Mouse (Mus musculus) CH12.LX (cell line): ENCODE results near the gene Pitpna. TPM values are rescaled to one million over a fixed set of nuclear protein-coding genes. Genes with fewer than 3 reads are reported as not detected.
A peak's percentile ranks its signal among the peaks of the same experiment; 100 is the strongest.
"Not testable (repeated sequence)": the region's sequence is repeated elsewhere in the genome, so short reads cannot be mapped to it uniquely, and the experiment has no call there.

Experiments used
- DNase-seq: peaks from one replicate; pipeline ENCODE4 v3.0.0-alpha.2; 2013; ENCODE audit errors: extremely low read depth
- H3K27ac ChIP-seq: 2 replicates; pipeline ENCODE4 v1.5.1; 2012; ENCODE audit warnings: low read depth, mild to moderate bottlenecking, control low read depth, moderate library complexity; ENCODE audit not compliant: insufficient read depth
- H3K27me3 ChIP-seq: replicated peaks from 2 replicates; pipeline ENCODE3; 2012; ENCODE audit warnings: inconsistent platforms
- H3K36me3 ChIP-seq, 2 experiments: replicated peaks in 1 of 2; 2 replicates each; pipeline versions ENCODE3 to v1.6.1; 2012; ENCODE audit warnings: inconsistent platforms in 1 of 2, low read length in 1 of 2, mild to moderate bottlenecking in 1 of 2, mixed read lengths in 1 of 2, moderate library complexity in 1 of 2; ENCODE audit not compliant: control insufficient read depth in 1 of 2, insufficient read depth in 1 of 2
- H3K4me1 ChIP-seq, 2 experiments: 2 replicates each; pipeline ENCODE4 v1.6.1; 2012; ENCODE audit warnings: inconsistent platforms in 1 of 2, moderate library complexity in 1 of 2; ENCODE audit not compliant: insufficient read depth in 2 of 2, control insufficient read depth in 1 of 2
- H3K4me2 ChIP-seq: 2 replicates; pipeline ENCODE4 v1.6.1; 2012; ENCODE audit warnings: low read depth, mild to moderate bottlenecking, control low read depth; ENCODE audit not compliant: poor library complexity, insufficient read depth, severe bottlenecking
- H3K4me3 ChIP-seq, 3 experiments: fragments of 150-350 bp in 1 of 3; sonication (generic) in 1 of 3; replicated peaks in 1 of 3; 2 replicates each; pipeline versions ENCODE3 to v1.5.1; 2011 to 2012; ENCODE audit warnings: low read depth in 2 of 3, low read length in 2 of 3, mild to moderate bottlenecking in 2 of 3, moderate library complexity in 2 of 3, control low read depth in 1 of 3, improper control_type of control experiment in 1 of 3, inconsistent platforms in 1 of 3, mixed read lengths in 1 of 3; ENCODE audit not compliant: poor library complexity in 1 of 3
- H3K79me2 ChIP-seq: replicated peaks from 2 replicates; pipeline ENCODE4 v1.6.1; 2012; ENCODE audit warnings: mild to moderate bottlenecking, moderate library complexity; ENCODE audit not compliant: control insufficient read depth, poor library complexity, insufficient read depth, severe bottlenecking; ENCODE audit errors: extremely low read depth
- H3K9ac ChIP-seq: 2 replicates; pipeline ENCODE4 v1.6.1; 2012; ENCODE audit warnings: low read depth, mild to moderate bottlenecking, control low read depth, moderate library complexity; ENCODE audit not compliant: insufficient read depth
- H3K9me3 ChIP-seq: replicated peaks from 2 replicates; pipeline ENCODE3; 2012; ENCODE audit warnings: low read length, inconsistent platforms, mixed read lengths
- CTCF ChIP-seq, 2 experiments: IDR thresholded peaks in 1 of 2; conservative IDR thresholded peaks in 1 of 2; 2 replicates each; pipeline ENCODE4 v1.5.1; 2011 to 2012; ENCODE audit warnings: low read depth in 2 of 2, low read length in 2 of 2, improper control_type of control experiment in 1 of 2, inconsistent platforms in 1 of 2, mild to moderate bottlenecking in 1 of 2, moderate library complexity in 1 of 2
- E2F4 ChIP-seq: IDR thresholded peaks from 2 replicates; pipeline ENCODE4 v1.6.1; 2011; ENCODE audit warnings: low read depth, low read length, improper control_type of control experiment; ENCODE audit not compliant: insufficient replicate concordance
- IRF4 ChIP-seq: IDR thresholded peaks from 2 replicates; pipeline ENCODE4 v1.6.1; 2014; ENCODE audit warnings: low read depth, mild to moderate bottlenecking, inconsistent platforms, low read length, improper control_type of control experiment
- JUN ChIP-seq: IDR thresholded peaks from 2 replicates; pipeline ENCODE4 v1.6.1; 2011; ENCODE audit warnings: low read depth, mild to moderate bottlenecking, low read length, improper control_type of control experiment, moderate library complexity; ENCODE audit not compliant: insufficient read depth
- MEF2A ChIP-seq: IDR thresholded peaks from 2 replicates; pipeline ENCODE4 v1.6.1; 2014; ENCODE audit warnings: low read depth, mild to moderate bottlenecking, inconsistent platforms, low read length, improper control_type of control experiment, borderline replicate concordance
- NELFE ChIP-seq: IDR thresholded peaks from 2 replicates; pipeline ENCODE4 v1.6.1; 2011; ENCODE audit warnings: low read depth, low read length, improper control_type of control experiment
- RAD21 ChIP-seq: IDR thresholded peaks from 2 replicates; pipeline ENCODE4 v1.6.1; 2011; ENCODE audit warnings: low read depth, mild to moderate bottlenecking, low read length, improper control_type of control experiment, moderate library complexity
- SIN3A ChIP-seq: IDR thresholded peaks from 2 replicates; pipeline ENCODE4 v1.6.1; 2012; ENCODE audit warnings: low read length, improper control_type of control experiment, inconsistent platforms
- TCF12 ChIP-seq: IDR thresholded peaks from 2 replicates; pipeline ENCODE4 v1.6.1; 2014; ENCODE audit warnings: low read depth, mild to moderate bottlenecking, inconsistent platforms, low read length, improper control_type of control experiment
- ZC3H11A ChIP-seq: IDR thresholded peaks from 2 replicates; pipeline ENCODE4 v1.6.1; 2012; ENCODE audit warnings: low read depth, mild to moderate bottlenecking, inconsistent platforms, low read length, improper control_type of control experiment
- ZKSCAN1 ChIP-seq: IDR thresholded peaks from 2 replicates; pipeline ENCODE4 v1.6.1; 2012; ENCODE audit warnings: low read depth, inconsistent platforms, low read length, improper control_type of control experiment, borderline replicate concordance
- ZNF384 ChIP-seq: IDR thresholded peaks from 2 replicates; pipeline ENCODE4 v1.6.1; 2012; ENCODE audit warnings: low read depth, low read length, improper control_type of control experiment, inconsistent platforms
- dilution Hi-C: fragments of 300-500 bp; cut with MboI; formaldehyde crosslinking; loops from 2 replicates; pipeline ENCODE4 v1.14.3; 2020; ENCODE audit warnings: low sequenced_read_pairs; ENCODE audit not compliant: extremely low pct_unique_long_range_greater_than_20kb, extremely low pct_ligation_motif_present
- in situ Hi-C: fragments of 300-500 bp; cut with MboI; formaldehyde crosslinking; loops from 3 replicates; pipeline ENCODE4 v1.14.3; 2019; ENCODE audit warnings: low sequenced_read_pairs, low pct_ligation_motif_present, low pct_unique_long_range_greater_than_20kb, mixed read lengths
- polyA plus RNA-seq: library from polyadenylated mRNA; unstranded; fragments of >175 nt; gene quantifications from 2 replicates; pipeline ENCODE4 v1.2.1, GENCODE M21; 2012; ENCODE audit warnings: low read depth; ENCODE audit not compliant: insufficient read length
- total RNA-seq, 2 experiments: library from RNA; depleted of rRNA; stranded (reverse); fragments of 300-350 nt in 1 of 2; fragments of >200 nt in 1 of 2; gene quantifications; 2 replicates each; pipeline ENCODE4 v1.2.3; 2012 to 2014

Pitpna gene
- total and polyA plus RNA-seq, 3 experiments: 61.8 to 243 (median 80.7) TPM

- Histone ChIP-seq H3K4me2 (no peak overlapping the region), H3K36me3 (peaks cover 0 to 20% of the 10 kb centered on the region in 2 experiments), H3K4me1 (peaks cover 27 to 49% of the 10 kb centered on the region in 2 experiments), H3K9me3 (no peaks in the 10 kb centered on the region), H3K79me2 (no peaks in the 10 kb centered on the region), H3K4me3 (no peak overlapping the region), H3K27ac (no peak overlapping the region), H3K9ac (no peak overlapping the region), H3K27me3 (no peaks in the 10 kb centered on the region)
- no peak for TF ChIP-seq JUN
- TF ChIP-seq IRF4: no peak
- no peak for TF ChIP-seq E2F4
- no peak for TF ChIP-seq TCF12
- TF ChIP-seq MEF2A: no peak
- 0 out of 2 replicates have a peak, but pooled peaks have one; percentile 33 for TF ChIP-seq SIN3A
- no peak for DNase-seq
- dilution Hi-C loops: no loop called here
- in situ Hi-C loops: no loop called here
Measured at GRCm38 (mm10) chr11:75552906-75553482, 34.9 kb upstream of the Pitpna start.

- dilution Hi-C loops, H3K27me3 ChIP-seq, H3K4me2 ChIP-seq, H3K27ac ChIP-seq, H3K4me3 ChIP-seq, DNase-seq: not testable (repeated sequence)
- peaks cover 0 to 24% of the 10 kb centered on the region in 2 experiments for H3K36me3 ChIP-seq
- peak in 1 of 2 experiments; percentile 35; a peak in 2 of 4 replicates for TF ChIP-seq CTCF (conservative IDR thresholded peaks at IDR 0.05 in 1 of 2, IDR thresholded peaks at IDR 0.05 in 1 of 2; ENCODE audit: low read depth in 2 of 2, low read length in 2 of 2)
- TF ChIP-seq, all 38 proteins: peak for 1; not testable (repeated sequence) for 37
- H3K79me2 ChIP-seq, H3K9ac ChIP-seq, H3K9me3 ChIP-seq, in situ Hi-C loops: not testable (repeated sequence)
- H3K4me1 ChIP-seq: peaks cover 25 to 57% of the 10 kb centered on the region in 2 experiments
Measured at GRCm38 (mm10) chr11:75556006-75556405, 31.9 kb upstream of the Pitpna start.

DNA sequence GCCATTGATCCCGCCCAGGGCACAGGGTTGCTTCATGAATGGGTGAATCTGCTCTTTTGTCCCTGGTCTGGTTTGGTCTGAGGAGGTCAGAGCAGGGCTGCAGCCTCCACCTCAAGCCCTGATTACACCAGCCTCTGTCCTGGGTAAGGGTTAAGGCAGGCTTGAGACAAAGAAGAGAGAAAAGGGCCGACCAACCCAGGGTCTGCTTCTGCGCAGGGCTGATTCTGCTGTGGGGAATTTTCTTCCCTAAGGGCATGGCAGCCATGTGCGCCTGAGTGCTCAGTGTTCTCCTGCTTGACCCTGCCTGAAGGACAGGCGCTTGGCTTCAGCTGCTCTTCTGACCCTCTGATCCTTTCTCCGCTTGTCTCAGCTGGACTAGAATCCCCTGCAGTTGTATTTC is 30.8 kb upstream of the Pitpna start:
- TF ChIP-seq MEF2A: no peak
- no peak for TF ChIP-seq NELFE
- no peak for TF ChIP-seq ZKSCAN1
- no peak for TF ChIP-seq ZNF384
- TF ChIP-seq RAD21: no peak
- no peak for TF ChIP-seq ZC3H11A
- Histone ChIP-seq H3K9me3 (peaks cover 6% of the 10 kb centered on the region), H3K4me2 (no peak overlapping the region), H3K4me3 (no peak overlapping the region), H3K9ac (no peak overlapping the region), H3K27me3 (no peaks in the 10 kb centered on the region), H3K36me3 (peaks cover 0 to 26% of the 10 kb centered on the region in 2 experiments), H3K79me2 (no peaks in the 10 kb centered on the region), H3K4me1 (peaks cover 23 to 57% of the 10 kb centered on the region in 2 experiments), H3K27ac (no peak overlapping the region)
- in situ Hi-C loops (no loop called here), dilution Hi-C loops (no loop called here)
- DNase-seq: no peak
